Mouse (Mus musculus): ENCODE data around the gene Slc12a7. TPM values are rescaled to one million over a fixed set of nuclear protein-coding genes. Genes with fewer than 3 reads are reported as not detected.

Gene Slc12a7
- polyA plus RNA-seq, 1 experiment from 2014 or later = 40.6 TPM

- Histone ChIP-seq H3K27me3 (no peaks in the 10 kb centered on the region), H3K27ac (no peak overlapping the region), H3K36me3 (replicated peaks) (no peaks in the 10 kb centered on the region), H3K4me2 (no peak overlapping the region), H3K4me3 (replicated peaks) (no peak overlapping the region), H3K9me3 (no peaks in the 10 kb centered on the region), H3K4me1 (peaks cover 15% of the 10 kb centered on the region), H3K9ac (peak overlapping the region; percentile 9; the same call in 1 of the 2 replicates)
- no peak for ATAC-seq (ENCODE audit: low FRiP score)
- WGBS = 30% methylated on average over 15 of the region's 15 CpGs
Measured at GRCm38 (mm10) chr13:73748663-73749440, 16.0 kb downstream of the Slc12a7 start.

DNA sequence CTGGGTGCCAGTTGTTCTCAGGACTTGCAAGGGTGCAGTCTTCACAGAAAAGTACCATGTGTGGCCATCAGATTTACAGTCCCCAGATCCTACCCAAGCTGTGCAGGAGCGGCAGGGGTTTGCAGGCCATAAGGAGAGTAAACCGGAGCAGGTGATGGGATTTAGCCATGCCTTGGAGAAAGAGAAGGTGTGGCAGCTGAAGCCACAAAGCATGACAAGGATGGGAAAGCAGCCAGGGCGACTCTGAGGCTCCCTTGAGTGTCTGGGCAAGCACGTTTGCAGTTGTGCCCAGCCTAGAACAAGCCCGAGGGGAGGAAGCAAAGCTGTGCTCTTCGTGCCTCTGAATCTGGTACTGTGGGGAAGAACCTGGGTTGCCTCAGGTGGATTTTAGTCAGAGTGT, 17.5 kb downstream of the Slc12a7 start:
- H3K36me3 ChIP-seq (replicated peaks) = no peaks in the 10 kb centered on the region
- ATAC-seq (ENCODE audit: low FRiP score) = no peak
- no peak overlapping the region for H3K9ac ChIP-seq
- no peak overlapping the region for H3K4me3 ChIP-seq (replicated peaks)
- H3K4me1 ChIP-seq = peaks cover 15% of the 10 kb centered on the region
- H3K9me3 ChIP-seq = no peaks in the 10 kb centered on the region
- H3K27ac ChIP-seq = no peak overlapping the region
- no peak overlapping the region for H3K4me2 ChIP-seq
- 70% methylated on average over 6 of the region's 6 CpGs for WGBS
- H3K27me3 ChIP-seq = no peaks in the 10 kb centered on the region

GRCm38 (mm10) chr13:73751284-73751683, 18.4 kb downstream of the Slc12a7 start:
- 87% methylated on average over 3 of the region's 3 CpGs for WGBS
- H3K36me3 ChIP-seq (replicated peaks) = no peaks in the 10 kb centered on the region
- no peak for ATAC-seq (ENCODE audit: low FRiP score)
- no peaks in the 10 kb centered on the region for H3K27me3 ChIP-seq
- no peaks in the 10 kb centered on the region for H3K9me3 ChIP-seq
- H3K27ac ChIP-seq = no peak overlapping the region
- no peak overlapping the region for H3K4me2 ChIP-seq
- no peak overlapping the region for H3K4me3 ChIP-seq (replicated peaks)
- peaks cover 15% of the 10 kb centered on the region for H3K4me1 ChIP-seq
- H3K9ac ChIP-seq = no peak overlapping the region

- 75% methylated on average over 3 of the region's 3 CpGs for WGBS
- H3K9ac ChIP-seq = no peak overlapping the region
- H3K9me3 ChIP-seq = no peaks in the 10 kb centered on the region
- H3K27me3 ChIP-seq = no peaks in the 10 kb centered on the region
- no peak for ATAC-seq (ENCODE audit: low FRiP score)
- no peak overlapping the region for H3K27ac ChIP-seq
- H3K4me2 ChIP-seq = no peak overlapping the region
- no peaks in the 10 kb centered on the region for H3K36me3 ChIP-seq (replicated peaks)
- H3K4me1 ChIP-seq = peaks cover 4% of the 10 kb centered on the region; the same call in 1 of the 2 replicates
- no peak overlapping the region for H3K4me3 ChIP-seq (replicated peaks)
Measured at GRCm38 (mm10) chr13:73755809-73756208, 22.9 kb downstream of the Slc12a7 start.

DNA sequence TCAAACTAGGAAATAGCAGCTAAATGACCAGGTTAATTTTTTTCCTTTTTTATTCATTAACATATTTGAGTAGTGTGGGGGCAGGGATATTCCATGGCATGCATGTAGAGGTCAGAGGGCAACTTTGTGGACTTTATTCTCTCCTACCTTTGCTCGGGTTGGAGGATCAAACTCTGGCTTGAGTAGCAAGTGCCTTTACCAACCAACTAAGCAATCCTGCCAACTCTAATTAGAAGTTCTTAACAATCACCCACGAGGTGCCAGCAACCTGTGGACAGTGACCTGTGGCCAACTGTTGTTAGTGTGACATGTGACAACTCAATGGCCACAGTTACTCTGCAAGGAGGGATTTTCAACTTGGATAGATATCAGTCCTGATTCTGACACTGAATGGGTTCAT, 24.0 kb downstream of the Slc12a7 start:
- no peaks in the 10 kb centered on the region for H3K9me3 ChIP-seq
- WGBS = 74% methylated on average over 2 of the region's 2 CpGs
- no peak overlapping the region for H3K4me2 ChIP-seq
- ATAC-seq (ENCODE audit: low FRiP score) = no peak
- no peaks in the 10 kb centered on the region for H3K36me3 ChIP-seq (replicated peaks)
- no peak overlapping the region for H3K27ac ChIP-seq
- H3K9ac ChIP-seq = no peak overlapping the region
- H3K4me1 ChIP-seq = no peaks in the 10 kb centered on the region
- no peaks in the 10 kb centered on the region for H3K27me3 ChIP-seq
- no peak overlapping the region for H3K4me3 ChIP-seq (replicated peaks)

DNA sequence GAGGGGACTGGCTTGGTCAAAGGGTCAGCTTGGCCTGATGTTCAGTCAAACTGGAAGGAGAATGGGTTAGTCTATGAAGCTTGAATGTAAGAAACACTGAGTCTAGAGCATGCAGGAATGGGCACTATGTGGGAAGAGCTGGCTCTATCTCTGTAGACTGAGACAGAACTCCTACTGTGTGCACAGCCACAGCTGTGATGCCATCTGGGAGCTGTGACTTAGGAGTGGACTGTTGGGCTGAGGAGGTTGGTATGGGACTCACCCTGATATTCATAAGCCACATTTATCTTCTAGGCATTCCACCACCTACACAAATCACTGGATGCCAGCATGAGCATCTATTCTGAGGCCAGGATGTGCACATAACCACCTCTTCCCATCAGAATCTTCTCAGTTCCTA, 24.5 kb downstream of the Slc12a7 start:
- no peak overlapping the region for H3K4me2 ChIP-seq
- no peaks in the 10 kb centered on the region for H3K36me3 ChIP-seq (replicated peaks)
- no peaks in the 10 kb centered on the region for H3K4me1 ChIP-seq
- H3K27ac ChIP-seq = no peak overlapping the region
- H3K9me3 ChIP-seq = no peaks in the 10 kb centered on the region
- no peak overlapping the region for H3K4me3 ChIP-seq (replicated peaks)
- H3K27me3 ChIP-seq = no peaks in the 10 kb centered on the region
- no peak overlapping the region for H3K9ac ChIP-seq
- no peak for ATAC-seq (ENCODE audit: low FRiP score)

DNA sequence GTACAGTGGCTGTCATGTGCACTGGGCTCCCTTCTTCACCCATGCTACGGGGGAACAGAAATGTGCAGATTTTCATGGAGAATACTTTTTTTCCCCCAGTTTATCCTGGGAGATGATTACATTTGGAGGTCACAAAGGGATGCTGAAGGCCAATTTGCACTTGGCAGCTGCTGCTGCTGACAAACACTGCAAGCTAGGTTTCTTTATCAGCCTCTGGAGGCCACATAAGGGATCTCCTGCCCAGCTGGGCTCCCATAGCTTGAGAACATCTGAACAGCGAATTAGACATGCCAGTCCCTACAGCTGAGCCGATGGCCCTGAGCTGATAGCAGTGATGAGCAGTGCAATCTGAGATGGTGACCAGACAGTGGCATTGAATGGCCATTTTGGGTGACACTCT, 26.7 kb downstream of the Slc12a7 start:
- H3K4me2 ChIP-seq = no peak overlapping the region
- H3K36me3 ChIP-seq (replicated peaks) = no peaks in the 10 kb centered on the region
- H3K9ac ChIP-seq = no peak overlapping the region
- H3K27ac ChIP-seq = no peak overlapping the region
- ATAC-seq (ENCODE audit: low FRiP score) = no peak
- no peaks in the 10 kb centered on the region for H3K27me3 ChIP-seq
- H3K4me1 ChIP-seq = peaks cover 10% of the 10 kb centered on the region
- no peaks in the 10 kb centered on the region for H3K9me3 ChIP-seq
- WGBS = 86% methylated on average over 3 of the region's 3 CpGs
- no peak overlapping the region for H3K4me3 ChIP-seq (replicated peaks)

- Histone ChIP-seq H3K4me2 (no peak overlapping the region), H3K4me3 (replicated peaks) (no peak overlapping the region)
Measured at GRCm38 (mm10) chr13:73760126-73760525, 27.2 kb downstream of the Slc12a7 start.

DNA sequence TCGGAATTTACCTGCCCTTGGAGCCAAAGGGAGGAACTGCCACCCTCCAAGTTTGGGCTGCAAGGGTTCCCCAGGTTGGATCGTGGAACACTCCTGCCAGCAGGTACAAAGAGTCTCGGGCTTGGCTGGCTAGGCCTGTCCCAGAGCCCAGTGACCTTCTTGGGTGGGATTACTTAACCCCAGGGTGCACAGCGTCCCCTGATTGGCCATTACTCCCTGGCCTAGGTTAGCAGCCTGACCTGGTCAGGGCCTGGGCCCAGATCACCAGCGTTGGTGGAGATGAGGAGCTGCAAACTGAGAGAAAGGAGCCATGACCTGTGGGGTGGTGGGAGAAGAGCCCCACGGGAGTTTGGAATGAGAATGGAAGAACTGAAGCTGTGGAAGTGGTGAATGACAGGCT, 30.0 kb downstream of the Slc12a7 start:
- no peak overlapping the region for H3K9ac ChIP-seq
- H3K9me3 ChIP-seq = no peaks in the 10 kb centered on the region
- no peak; the same call in none of the 2 replicates for ATAC-seq (ENCODE audit: low FRiP score)
- H3K4me2 ChIP-seq = peak overlapping the region; percentile 75
- 24% methylated on average over 6 of the region's 6 CpGs for WGBS
- no peaks in the 10 kb centered on the region for H3K36me3 ChIP-seq (replicated peaks)
- peak overlapping the region; percentile 79 for H3K4me3 ChIP-seq (replicated peaks)
- 0 out of 2 replicates have a peak overlapping the region, but pooled peaks have one; percentile 6 for H3K27ac ChIP-seq
- peaks cover 38% of the 10 kb centered on the region for H3K4me1 ChIP-seq
- no peaks in the 10 kb centered on the region for H3K27me3 ChIP-seq

More at GRCm38 (mm10) chr13:73760126-73760525, 27.2 kb downstream of the Slc12a7 start:
- peaks cover 15% of the 10 kb centered on the region for H3K4me1 ChIP-seq
- no peaks in the 10 kb centered on the region for H3K9me3 ChIP-seq
- WGBS = 88% methylated on average over 3 of the region's 3 CpGs
- H3K27me3 ChIP-seq = no peaks in the 10 kb centered on the region
- no peak for ATAC-seq (ENCODE audit: low FRiP score)
- H3K9ac ChIP-seq = no peak overlapping the region
- no peak overlapping the region for H3K27ac ChIP-seq
- H3K36me3 ChIP-seq (replicated peaks) = no peaks in the 10 kb centered on the region

DNA sequence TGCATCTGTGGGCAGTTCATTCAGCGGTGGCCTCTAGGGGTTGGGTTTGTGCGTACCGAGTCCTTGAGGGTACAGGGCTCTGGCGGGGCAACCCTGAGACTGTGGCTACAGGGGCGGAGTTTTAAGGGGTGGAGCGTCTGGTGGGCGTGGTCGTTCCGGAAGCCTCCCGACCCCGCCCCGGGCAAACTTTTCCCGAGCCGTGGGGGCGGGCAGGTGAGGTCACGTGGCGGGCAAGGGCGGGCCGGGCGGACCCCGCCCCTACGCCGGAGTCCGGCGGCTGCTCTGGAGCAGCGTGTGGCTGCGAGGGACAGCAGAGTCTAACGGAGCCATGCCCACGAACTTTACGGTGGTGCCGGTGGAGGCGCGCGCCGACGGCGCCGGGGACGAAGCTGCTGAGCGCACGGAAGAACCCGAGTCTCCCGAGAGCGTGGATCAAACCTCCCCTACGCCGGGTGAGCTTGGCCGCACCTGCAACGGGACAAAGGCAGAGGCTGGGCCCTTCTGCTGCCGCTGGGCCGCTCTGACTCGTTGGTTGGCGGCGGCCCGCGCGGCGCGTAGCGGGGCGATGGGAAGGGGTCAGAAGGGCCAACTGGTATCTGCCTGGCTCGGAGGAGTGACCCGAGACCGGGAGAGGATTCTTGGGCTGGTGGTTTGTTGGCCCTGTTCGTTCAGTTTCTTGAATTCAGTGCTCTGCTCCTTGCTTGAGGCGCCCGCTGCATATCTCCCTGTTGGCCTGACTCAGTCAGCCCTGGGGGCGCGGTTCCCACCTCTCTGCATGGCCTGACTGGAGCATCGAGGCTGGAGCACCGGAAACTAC, 30.8 kb downstream of the Slc12a7 start:
- WGBS = under 1% methylated on average over 69 of the region's 70 CpGs
- peaks cover 45% of the 10 kb centered on the region for H3K4me1 ChIP-seq
- peaks cover 6% of the 10 kb centered on the region; the same call in 1 of the 2 replicates for H3K36me3 ChIP-seq (replicated peaks)
- H3K27me3 ChIP-seq = no peaks in the 10 kb centered on the region
- H3K4me2 ChIP-seq = peak overlapping the region; percentile 75
- peak overlapping the region; percentile 86 for H3K9ac ChIP-seq
- peak overlapping the region; percentile 66; the same call in 1 of the 2 replicates for H3K27ac ChIP-seq
- H3K4me3 ChIP-seq (replicated peaks) = peak overlapping the region; percentile 79
- H3K9me3 ChIP-seq = no peaks in the 10 kb centered on the region
- ATAC-seq (ENCODE audit: low FRiP score) = peak; percentile 90

- Histone ChIP-seq H3K4me1 (peaks cover 50% of the 10 kb centered on the region), H3K27me3 (no peaks in the 10 kb centered on the region), H3K36me3 (replicated peaks) (peaks cover 6% of the 10 kb centered on the region; the same call in 1 of the 2 replicates), H3K9ac (peak overlapping the region; percentile 86), H3K4me2 (peak overlapping the region; percentile 75), H3K27ac (peak overlapping the region; percentile 66), H3K9me3 (no peaks in the 10 kb centered on the region), H3K4me3 (replicated peaks) (peak overlapping the region; percentile 79)
- ATAC-seq (ENCODE audit: low FRiP score) = peak; percentile 19; the same call in 1 of the 2 replicates
- whole genome bisulfite sequencing = 0% methylated on average over 11 of the region's 11 CpGs
Measured at GRCm38 (mm10) chr13:73764256-73764775, 31.4 kb downstream of the Slc12a7 start.

- peaks cover 55% of the 10 kb centered on the region for H3K4me1 ChIP-seq
- peak overlapping the region; percentile 86 for H3K9ac ChIP-seq
- H3K36me3 ChIP-seq (replicated peaks) = peaks cover 6% of the 10 kb centered on the region; the same call in 1 of the 2 replicates
- ATAC-seq (ENCODE audit: low FRiP score) = no peak
- H3K4me3 ChIP-seq (replicated peaks) = peak overlapping the region; percentile 79
- peak overlapping the region; percentile 66; the same call in 1 of the 2 replicates for H3K27ac ChIP-seq
- peak overlapping the region; percentile 75 for H3K4me2 ChIP-seq
- no peaks in the 10 kb centered on the region for H3K27me3 ChIP-seq
- WGBS = 64% methylated on average over 4 of the region's 4 CpGs
- no peaks in the 10 kb centered on the region for H3K9me3 ChIP-seq
Measured at GRCm38 (mm10) chr13:73765393-73765792, 32.5 kb downstream of the Slc12a7 start.
